Mouse (Mus musculus) stomach, embryonic 16.5 days (tissue): Measurements from ENCODE around the gene Hlf. TPM values are rescaled to one million over a fixed set of nuclear protein-coding genes. Genes with fewer than 3 reads are reported as not detected.

ENCODE experiments used
- ATAC-seq: fragments of 200-750 bp; cut with Nextera tagmentation; 2 replicates; pipeline ENCODE4 v1.8.0; 2017; ENCODE audit warnings: moderate number of reproducible peaks, moderate TSS enrichment; ENCODE audit not compliant: insufficient read depth, low FRiP score
- H3K27ac ChIP-seq: fragments of 300-500 bp; sonication (generic); 2 replicates; pipeline ENCODE4 v1.5.1; 2014; ENCODE audit warnings: low read length
- H3K27me3 ChIP-seq: fragments of 300-500 bp; sonication (generic); 2 replicates; pipeline ENCODE4 v1.6.1; 2014; ENCODE audit warnings: low read length, control low read depth, mixed read lengths; ENCODE audit not compliant: control insufficient read depth, insufficient read depth
- H3K36me3 ChIP-seq: fragments of 300-500 bp; sonication (generic); 2 replicates; pipeline ENCODE4 v1.6.1; 2014; ENCODE audit warnings: low read length; ENCODE audit not compliant: control insufficient read depth, insufficient read depth
- H3K4me1 ChIP-seq: fragments of 300-500 bp; sonication (generic); 2 replicates; pipeline ENCODE4 v1.6.1; 2014; ENCODE audit warnings: low read length, control low read depth, mixed read lengths; ENCODE audit not compliant: control insufficient read depth, insufficient read depth
- H3K4me2 ChIP-seq: fragments of 300-500 bp; sonication (generic); 2 replicates; pipeline ENCODE4 v1.6.1; 2014; ENCODE audit warnings: low read depth, low read length, mixed read lengths
- H3K4me3 ChIP-seq: fragments of 300-500 bp; sonication (generic); replicated peaks from 2 replicates; pipeline ENCODE4 v1.5.1; 2014; ENCODE audit warnings: mild to moderate bottlenecking, low read length
- H3K9ac ChIP-seq: fragments of 300-500 bp; sonication (generic); 2 replicates; pipeline ENCODE4 v1.6.1; 2014; ENCODE audit warnings: low read length
- H3K9me3 ChIP-seq: fragments of 300-500 bp; sonication (generic); replicated peaks from 2 replicates; pipeline ENCODE4 v1.6.1; 2016; ENCODE audit warnings: low read length, control low read depth; ENCODE audit not compliant: control insufficient read depth
- WGBS: fragments of 180-500 bp; shearing (Covaris S2); extraction: QIAGEN DNeasy Blood & Tissue Kit; methylation state at CpG from one replicate; pipeline ENCODE4 v1.1.7; 2014; 5-methylcytosine and 5-hydroxymethylcytosine counted together
- polyA plus RNA-seq: library from polyadenylated mRNA; unstranded; fragments of >200 nt; fragmentation: Nextera tagmentation; extraction: Ambion mirVana; gene quantifications from 2 replicates; pipeline ENCODE4 v1.2.1, GENCODE M21; 2015

The Hlf gene
- polyA plus RNA-seq, 1 experiment from 2014 or later = 2.3 TPM

- no peaks in the 10 kb centered on the region for H3K4me1 ChIP-seq
- no peak overlapping the region for H3K9ac ChIP-seq
- H3K9me3 ChIP-seq = no peaks in the 10 kb centered on the region
- H3K4me2 ChIP-seq = no peak overlapping the region
- ATAC-seq = no peak
- H3K4me3 ChIP-seq = no peak overlapping the region
- no peaks in the 10 kb centered on the region for H3K27me3 ChIP-seq
- H3K27ac ChIP-seq = no peak overlapping the region
- H3K36me3 ChIP-seq = no peaks in the 10 kb centered on the region
- 81% methylated on average over 9 of the region's 9 CpGs for WGBS
Measured at GRCm38 (mm10) chr11:90330202-90330694, 60.4 kb downstream of the Hlf start.

DNA sequence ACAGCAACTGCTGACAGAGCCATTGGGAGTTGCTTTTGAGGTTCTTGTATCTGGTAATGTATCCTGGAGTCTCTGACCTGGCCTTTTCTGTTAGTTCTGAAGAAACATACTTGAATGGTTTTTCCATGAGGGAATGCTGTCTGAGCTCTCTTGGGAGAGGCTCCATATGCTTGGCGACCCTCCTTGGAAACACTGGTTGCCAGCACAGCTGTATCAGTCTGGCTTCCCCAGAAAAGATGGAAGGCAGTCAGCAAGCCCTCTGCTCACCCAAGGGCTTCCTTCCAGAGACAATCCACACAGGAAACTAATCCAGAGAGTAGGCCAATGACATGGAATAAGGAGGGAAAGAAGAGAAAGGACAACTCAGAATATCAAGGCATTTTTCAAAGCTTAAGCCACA lies 63.9 kb downstream of the Hlf start:
- Histone ChIP-seq H3K36me3 (no peaks in the 10 kb centered on the region), H3K9ac (no peak overlapping the region), H3K4me3 (no peak overlapping the region), H3K4me1 (no peaks in the 10 kb centered on the region), H3K27me3 (no peaks in the 10 kb centered on the region), H3K4me2 (no peak overlapping the region), H3K27ac (no peak overlapping the region), H3K9me3 (no peaks in the 10 kb centered on the region)
- ATAC-seq = no peak
- 53% methylated on average over 1 of the region's 1 CpGs for WGBS

DNA sequence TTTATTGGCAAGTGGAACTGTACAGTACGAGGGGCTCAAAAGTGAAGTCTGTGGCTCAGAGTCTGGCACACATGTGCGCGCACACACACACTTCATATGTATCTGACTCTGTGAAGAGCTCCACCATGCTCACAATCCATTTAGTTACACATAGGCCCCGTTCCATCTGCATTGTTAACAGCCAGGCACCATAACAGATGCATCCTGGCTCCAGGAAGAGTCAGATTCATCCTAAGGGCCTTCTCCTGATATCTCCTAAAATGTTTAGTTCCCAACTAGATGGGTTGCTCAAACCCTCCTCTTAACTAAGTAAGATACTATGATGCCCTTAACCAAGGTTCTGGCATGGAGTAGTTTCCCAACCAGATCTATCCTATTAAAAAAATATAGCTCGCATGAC lies 64.5 kb downstream of the Hlf start:
- no peak overlapping the region for H3K27ac ChIP-seq
- ATAC-seq = no peak
- H3K4me2 ChIP-seq = no peak overlapping the region
- H3K4me3 ChIP-seq = no peak overlapping the region
- no peaks in the 10 kb centered on the region for H3K4me1 ChIP-seq
- WGBS = 92% methylated on average over 5 of the region's 5 CpGs
- H3K9ac ChIP-seq = no peak overlapping the region
- H3K27me3 ChIP-seq = no peaks in the 10 kb centered on the region
- no peaks in the 10 kb centered on the region for H3K9me3 ChIP-seq
- H3K36me3 ChIP-seq = no peaks in the 10 kb centered on the region

GRCm38 (mm10) chr11:90324597-90324996 lies 66.1 kb downstream of the Hlf start:
- Histone ChIP-seq H3K9me3 (no peaks in the 10 kb centered on the region), H3K27me3 (no peaks in the 10 kb centered on the region), H3K27ac (no peak overlapping the region), H3K9ac (no peak overlapping the region), H3K4me2 (no peak overlapping the region), H3K36me3 (no peaks in the 10 kb centered on the region), H3K4me1 (no peaks in the 10 kb centered on the region), H3K4me3 (no peak overlapping the region)
- no peak for ATAC-seq
- WGBS = 83% methylated on average over 3 of the region's 3 CpGs

DNA sequence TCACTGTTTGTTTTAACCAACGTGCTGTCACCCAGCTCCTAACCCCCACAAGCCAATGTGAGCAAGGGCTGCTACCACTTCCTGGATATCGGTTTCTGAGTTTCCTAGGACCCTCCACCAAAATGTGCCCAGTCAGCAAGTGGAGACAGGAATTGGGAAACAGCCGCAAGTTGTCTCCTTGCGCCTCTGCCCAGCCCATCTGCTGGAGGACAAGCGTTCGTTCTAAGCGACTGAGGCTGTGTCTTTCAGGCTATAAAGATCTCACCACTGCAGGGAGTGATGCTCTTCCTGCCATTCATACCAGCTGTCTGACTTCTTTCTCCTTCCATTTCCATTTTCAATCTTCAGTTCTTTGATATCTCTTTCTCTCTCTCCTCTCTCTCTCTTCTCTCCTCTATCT lies 69.8 kb downstream of the Hlf start:
- H3K9ac ChIP-seq = no peak overlapping the region
- no peak overlapping the region for H3K4me3 ChIP-seq
- no peaks in the 10 kb centered on the region for H3K27me3 ChIP-seq
- no peak for ATAC-seq
- 54% methylated on average over 7 of the region's 7 CpGs for WGBS
- no peaks in the 10 kb centered on the region for H3K4me1 ChIP-seq
- no peak overlapping the region for H3K4me2 ChIP-seq
- H3K27ac ChIP-seq = no peak overlapping the region
- H3K36me3 ChIP-seq = no peaks in the 10 kb centered on the region
- H3K9me3 ChIP-seq = no peaks in the 10 kb centered on the region

GRCm38 (mm10) chr11:90317482-90317881 lies 73.2 kb downstream of the Hlf start:
- no peak for ATAC-seq

DNA sequence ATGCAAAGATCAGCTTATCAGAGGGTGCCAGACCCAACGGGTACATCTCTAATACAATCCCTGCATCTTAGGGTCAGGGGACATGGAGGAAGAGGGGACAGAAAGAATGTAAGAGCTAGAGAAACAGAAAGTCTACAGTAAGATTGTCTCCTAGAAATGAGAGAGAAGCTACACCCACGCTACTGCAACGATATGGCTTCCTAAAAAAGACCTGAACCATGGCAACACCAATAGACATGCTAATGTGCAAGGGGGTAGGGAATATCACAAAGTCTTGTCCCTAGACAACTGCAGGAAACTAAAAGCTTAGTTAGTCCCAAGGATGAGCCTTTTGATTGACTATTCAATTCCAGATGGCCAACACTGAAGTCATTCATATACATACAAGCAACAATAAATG lies 76.1 kb downstream of the Hlf start:
- 82% methylated on average over 3 of the region's 3 CpGs for WGBS
- Histone ChIP-seq H3K9ac (no peak overlapping the region), H3K36me3 (no peaks in the 10 kb centered on the region), H3K27me3 (no peaks in the 10 kb centered on the region), H3K9me3 (no peaks in the 10 kb centered on the region), H3K4me3 (no peak overlapping the region), H3K27ac (no peak overlapping the region), H3K4me1 (no peaks in the 10 kb centered on the region), H3K4me2 (no peak overlapping the region)
- no peak for ATAC-seq

More at GRCm38 (mm10) chr11:90317482-90317881, 73.2 kb downstream of the Hlf start:
- Histone ChIP-seq H3K4me2 (no peak overlapping the region), H3K4me1 (no peaks in the 10 kb centered on the region), H3K27ac (no peak overlapping the region), H3K9ac (no peak overlapping the region), H3K27me3 (no peaks in the 10 kb centered on the region), H3K36me3 (no peaks in the 10 kb centered on the region), H3K9me3 (no peaks in the 10 kb centered on the region), H3K4me3 (no peak overlapping the region)
- WGBS = 20% methylated on average over 4 of the region's 4 CpGs

DNA sequence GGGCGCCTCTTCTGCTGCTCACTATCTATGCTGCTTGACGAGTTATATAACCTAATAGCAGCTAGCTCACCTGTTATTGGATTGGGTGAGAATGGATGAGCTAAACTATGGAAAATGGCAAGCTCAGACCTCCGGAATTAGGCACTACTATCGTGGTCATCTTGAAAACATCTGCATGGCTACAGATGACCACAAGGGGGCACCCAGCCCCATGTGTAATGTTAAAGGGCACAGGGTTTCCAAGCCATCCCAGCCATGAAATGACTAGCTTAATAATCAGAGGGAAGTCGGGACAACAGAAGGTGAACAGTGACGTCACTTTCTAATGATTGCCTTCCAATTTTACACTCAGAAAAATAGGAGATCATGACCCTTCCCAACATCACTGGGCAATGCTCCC lies 83.7 kb downstream of the Hlf start:
- H3K36me3 ChIP-seq = no peaks in the 10 kb centered on the region
- no peak overlapping the region for H3K4me3 ChIP-seq
- no peak overlapping the region for H3K27ac ChIP-seq
- 57% methylated on average over 6 of the region's 6 CpGs for WGBS
- no peak for ATAC-seq
- no peak overlapping the region for H3K4me2 ChIP-seq
- H3K4me1 ChIP-seq = no peaks in the 10 kb centered on the region
- H3K27me3 ChIP-seq = no peaks in the 10 kb centered on the region
- no peak overlapping the region for H3K9ac ChIP-seq
- no peaks in the 10 kb centered on the region for H3K9me3 ChIP-seq

DNA sequence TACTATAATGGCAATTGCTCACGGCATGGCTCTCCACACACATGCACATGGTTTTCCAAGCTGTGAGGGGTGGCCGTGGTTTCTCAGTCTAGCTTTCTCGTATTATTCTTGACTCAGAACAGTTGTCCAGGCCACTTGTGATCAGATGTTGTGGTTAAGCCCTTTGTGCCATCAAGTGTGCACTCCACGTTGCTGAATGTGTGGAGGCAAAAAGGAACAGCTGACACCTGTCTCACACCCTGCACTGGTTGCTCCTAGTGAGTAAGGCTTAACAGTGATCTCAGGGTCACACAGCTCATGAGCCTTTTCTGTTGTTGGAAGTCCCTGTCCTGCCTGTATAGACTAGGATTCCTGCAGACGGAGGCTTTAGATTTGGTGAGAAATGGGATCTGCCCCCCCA lies 84.6 kb downstream of the Hlf start:
- no peak for ATAC-seq
- WGBS = 85% methylated on average over 5 of the region's 5 CpGs
- Histone ChIP-seq H3K9ac (no peak overlapping the region), H3K36me3 (no peaks in the 10 kb centered on the region), H3K4me3 (no peak overlapping the region), H3K27ac (no peak overlapping the region), H3K27me3 (no peaks in the 10 kb centered on the region), H3K9me3 (no peaks in the 10 kb centered on the region), H3K4me2 (no peak overlapping the region), H3K4me1 (no peaks in the 10 kb centered on the region)

GRCm38 (mm10) chr11:90294622-90295021 lies 96.1 kb downstream of the Hlf start:
- no peak overlapping the region for H3K9ac ChIP-seq
- H3K4me1 ChIP-seq = no peaks in the 10 kb centered on the region
- H3K27ac ChIP-seq = no peak overlapping the region
- H3K9me3 ChIP-seq = no peaks in the 10 kb centered on the region
- no peak overlapping the region for H3K4me2 ChIP-seq
- no peaks in the 10 kb centered on the region for H3K27me3 ChIP-seq
- 92% methylated on average over 2 of the region's 2 CpGs for WGBS
- no peaks in the 10 kb centered on the region for H3K36me3 ChIP-seq
- H3K4me3 ChIP-seq = no peak overlapping the region
- no peak for ATAC-seq
